Mouse (Mus musculus): ENCODE data around the gene Ltv1.

DNA sequence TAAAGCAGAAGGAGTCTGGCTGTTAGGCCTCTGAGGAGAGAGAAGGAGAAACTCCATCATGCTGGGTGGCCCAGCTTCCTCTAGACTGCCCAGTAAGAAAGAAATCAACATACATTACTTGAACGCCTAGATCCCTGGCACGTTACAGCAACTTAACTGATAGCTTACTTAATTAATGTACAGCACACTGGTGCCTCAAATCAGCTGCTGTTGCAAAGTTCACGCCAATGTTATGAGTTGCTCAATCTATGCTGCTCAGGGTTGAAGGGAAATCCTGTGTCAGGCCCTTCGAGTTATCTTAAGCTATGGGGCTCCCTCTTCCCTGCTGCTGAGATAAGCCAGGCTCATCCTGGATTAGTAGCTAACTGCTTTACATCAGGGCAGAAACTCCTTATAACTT, 47.5 kb upstream of the Ltv1 start:
- TF ChIP-seq CTCF (IDR thresholded peaks at IDR 0.05; ENCODE audit: control insufficient read depth, insufficient read depth, low read length) (no peak), POLR2A (IDR thresholded peaks at IDR 0.05; ENCODE audit: borderline replicate concordance, control insufficient read depth, low read depth, low read length) (no peak)

Measured in bone marrow, adult 2 months (tissue).